Mouse (Mus musculus) limb, embryonic 12.5 days (tissue): ENCODE data around the gene Safb. TPM values are rescaled to one million over a fixed set of nuclear protein-coding genes. Genes with fewer than 3 reads are reported as not detected.

Experiments
- ATAC-seq: fragments of 200-750 bp; cut with Nextera tagmentation; 2 replicates; pipeline ENCODE4 v1.8.0; 2017; ENCODE audit warnings: low read depth, moderate TSS enrichment; ENCODE audit not compliant: insufficient number of reproducible peaks, insufficient read depth, low FRiP score, low TSS enrichment
- H3K27ac ChIP-seq: fragments of 300-500 bp; sonication (generic); 2 replicates; pipeline ENCODE4 v1.5.1; 2016; ENCODE audit warnings: mild to moderate bottlenecking, moderate library complexity
- H3K27me3 ChIP-seq: fragments of 300-500 bp; sonication (generic); 2 replicates; pipeline ENCODE4 v1.6.1; 2016; ENCODE audit warnings: mild to moderate bottlenecking, moderate library complexity
- H3K36me3 ChIP-seq: fragments of 300-500 bp; sonication (generic); 2 replicates; pipeline ENCODE4 v1.6.1; 2016; ENCODE audit warnings: mild to moderate bottlenecking, moderate library complexity
- H3K4me1 ChIP-seq: fragments of 300-500 bp; sonication (generic); replicated peaks from 2 replicates; pipeline ENCODE4 v1.6.1; 2016
- H3K4me2 ChIP-seq: fragments of 300-500 bp; sonication (generic); 2 replicates; pipeline ENCODE4 v1.6.1; 2016; ENCODE audit warnings: mild to moderate bottlenecking, moderate library complexity
- H3K4me3 ChIP-seq: fragments of 300-500 bp; sonication (generic); replicated peaks from 2 replicates; pipeline ENCODE4 v1.5.1; 2016; ENCODE audit warnings: mild to moderate bottlenecking
- H3K9ac ChIP-seq: fragments of 300-500 bp; sonication (generic); replicated peaks from 2 replicates; pipeline ENCODE4 v1.6.1; 2016; ENCODE audit warnings: mild to moderate bottlenecking, moderate library complexity
- H3K9me3 ChIP-seq: fragments of 300-500 bp; sonication (generic); 2 replicates; pipeline ENCODE4 v1.6.1; 2016; ENCODE audit warnings: mild to moderate bottlenecking, moderate library complexity
- WGBS: fragments of 180-500 bp; shearing (Covaris S2); methylation state at CpG from one replicate; pipeline ENCODE4 v1.1.7; 2016; 5-methylcytosine and 5-hydroxymethylcytosine counted together
- polyA plus RNA-seq: library from polyadenylated mRNA; unstranded; fragments of >200 nt; fragmentation: Nextera tagmentation; extraction: Ambion mirVana; gene quantifications from 2 replicates; pipeline ENCODE4 v1.2.1, GENCODE M21; 2016

The Safb gene
- polyA plus RNA-seq, 1 experiment from 2014 or later, result 151 TPM

DNA sequence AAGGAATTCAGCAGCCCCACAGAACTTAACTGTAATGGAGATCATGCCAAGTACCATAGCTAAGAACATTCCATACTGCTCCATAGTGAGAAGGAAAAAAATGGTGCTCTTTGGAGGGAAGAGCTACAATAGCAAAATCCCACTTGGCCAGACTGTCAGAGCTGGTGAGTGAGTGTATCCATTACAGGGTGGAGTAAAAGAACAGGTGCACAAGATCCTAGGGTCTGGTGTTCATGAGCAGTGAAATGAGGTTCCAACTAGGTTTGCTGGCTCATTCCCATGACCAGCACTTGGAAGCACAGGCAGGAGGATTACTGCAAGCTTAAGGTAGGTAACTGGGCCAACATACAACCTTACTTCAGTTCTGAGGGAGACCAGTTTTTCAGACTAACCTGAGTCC is 7.9 kb downstream of the Safb start:
- no peak for ATAC-seq
- H3K36me3 ChIP-seq, result peaks cover 100% of the 10 kb centered on the region
- H3K4me3 ChIP-seq, result no peak overlapping the region
- peaks cover 7% of the 10 kb centered on the region; the same call in 1 of the 2 replicates for H3K4me1 ChIP-seq
- H3K27ac ChIP-seq, result no peak overlapping the region
- no peak overlapping the region for H3K9ac ChIP-seq
- no peaks in the 10 kb centered on the region for H3K27me3 ChIP-seq
- H3K9me3 ChIP-seq, result no peaks in the 10 kb centered on the region
- no peak overlapping the region for H3K4me2 ChIP-seq

DNA sequence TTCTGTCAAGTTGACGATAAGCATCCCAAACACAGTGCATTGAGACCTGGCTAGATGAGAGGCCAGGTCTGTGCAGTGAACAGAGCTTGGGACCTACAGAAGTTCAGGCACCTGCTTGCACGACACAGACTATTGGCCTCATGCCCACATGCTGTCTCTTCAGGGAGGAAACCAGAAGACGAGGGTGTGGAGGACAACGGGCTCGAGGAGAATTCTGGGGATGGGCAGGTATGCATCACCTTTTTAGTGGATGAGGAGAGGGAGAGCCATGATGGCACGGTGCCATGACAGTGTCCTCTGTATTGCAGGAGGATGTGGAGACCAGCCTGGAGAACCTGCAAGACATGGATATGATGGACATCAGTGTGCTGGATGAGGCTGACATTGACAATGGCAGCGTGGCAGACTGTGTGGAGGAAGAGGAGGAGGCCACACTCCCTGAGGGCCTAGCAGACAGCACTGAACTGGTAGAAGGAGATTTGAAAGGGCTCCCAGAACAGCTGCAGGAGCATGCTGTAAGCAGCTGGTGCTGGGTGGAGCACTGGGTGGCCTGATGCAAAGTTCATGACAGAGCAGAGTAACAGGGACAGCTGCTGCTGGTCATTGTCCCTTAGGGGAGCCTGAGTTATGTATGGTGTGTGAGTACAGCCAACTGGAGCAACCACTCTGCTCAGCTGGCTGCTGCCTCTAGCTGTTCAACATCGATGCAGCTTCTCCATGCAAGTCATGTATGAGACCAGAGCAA is 9.1 kb downstream of the Safb start:
- Histone ChIP-seq H3K27ac (0 out of 2 replicates have a peak overlapping the region, but pooled peaks have one; percentile 4), H3K4me2 (no peak overlapping the region), H3K27me3 (no peaks in the 10 kb centered on the region), H3K9ac (no peak overlapping the region), H3K36me3 (peaks cover 96% of the 10 kb centered on the region), H3K9me3 (no peaks in the 10 kb centered on the region), H3K4me1 (no peaks in the 10 kb centered on the region), H3K4me3 (no peak overlapping the region)
- WGBS, result 90% methylated on average over 8 of the region's 8 CpGs
- ATAC-seq, result peak; percentile 12; the same call in 1 of the 2 replicates

DNA sequence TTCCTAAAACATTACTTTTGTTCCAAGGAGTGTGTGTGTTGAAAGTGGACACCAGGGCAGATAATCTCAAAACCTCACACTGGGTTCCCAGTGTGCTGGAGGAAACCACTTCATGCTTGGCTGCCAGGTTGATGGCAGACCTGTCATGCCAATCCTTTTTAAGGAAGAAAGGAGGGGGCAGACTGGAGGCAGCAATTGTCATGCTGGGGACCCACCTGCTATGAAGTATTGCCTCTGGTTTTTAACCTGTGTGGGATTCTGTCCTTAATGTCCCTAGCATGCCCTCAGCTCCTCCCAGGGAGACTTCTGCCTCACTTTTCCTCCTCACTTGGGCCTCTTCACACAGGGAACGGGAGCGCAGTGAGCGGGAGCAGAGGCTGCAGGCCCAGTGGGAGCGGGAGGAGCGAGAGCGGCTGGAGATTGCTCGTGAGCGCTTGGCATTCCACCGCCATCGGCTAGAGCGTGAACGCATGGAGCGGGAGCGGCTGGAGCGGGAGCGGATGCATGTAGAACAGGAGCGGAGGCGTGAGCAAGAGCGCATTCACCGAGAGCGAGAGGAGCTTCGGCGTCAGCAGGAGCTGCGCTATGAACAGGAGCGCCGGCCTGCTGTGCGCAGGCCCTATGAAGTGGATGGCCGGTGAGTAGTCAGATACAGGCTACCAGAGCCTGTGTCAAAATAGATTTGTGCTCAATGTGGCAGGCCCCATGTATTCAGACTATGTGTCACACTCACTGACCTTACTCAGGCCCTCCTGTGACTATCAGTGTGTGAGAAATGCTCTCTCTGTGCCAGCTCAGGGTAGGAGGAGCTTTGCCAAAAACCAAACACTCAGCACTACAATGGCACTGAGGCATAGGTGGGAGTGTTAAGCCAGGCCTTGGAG is 18.8 kb downstream of the Safb start:
- no peak for ATAC-seq
- Histone ChIP-seq H3K4me2 (no peak overlapping the region), H3K27ac (no peak overlapping the region), H3K9me3 (no peaks in the 10 kb centered on the region), H3K4me1 (peaks cover 8% of the 10 kb centered on the region), H3K4me3 (no peak overlapping the region), H3K27me3 (no peaks in the 10 kb centered on the region), H3K36me3 (peaks cover 88% of the 10 kb centered on the region), H3K9ac (no peak overlapping the region)
- WGBS, result 96% methylated on average over 28 of the region's 28 CpGs

DNA sequence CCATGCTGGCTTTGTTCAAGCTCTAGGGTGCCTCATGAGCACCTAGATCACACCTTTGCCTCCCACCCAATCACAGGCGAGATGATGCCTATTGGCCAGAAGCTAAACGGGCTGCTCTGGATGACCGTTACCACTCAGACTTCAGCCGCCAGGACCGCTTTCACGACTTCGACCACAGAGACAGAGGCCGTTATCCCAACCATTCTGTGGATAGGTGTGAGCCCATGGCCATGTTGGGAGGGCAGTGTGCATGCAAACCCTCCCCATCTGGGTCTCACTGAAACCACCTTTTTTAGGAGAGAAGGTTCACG is 19.4 kb downstream of the Safb start:
- Histone ChIP-seq H3K4me2 (no peak overlapping the region), H3K4me3 (no peak overlapping the region), H3K27ac (no peak overlapping the region), H3K27me3 (no peaks in the 10 kb centered on the region), H3K36me3 (peaks cover 88% of the 10 kb centered on the region), H3K4me1 (peaks cover 14% of the 10 kb centered on the region), H3K9me3 (no peaks in the 10 kb centered on the region), H3K9ac (no peak overlapping the region)
- WGBS, result 84% methylated on average over 9 of the region's 9 CpGs
- ATAC-seq, result no peak

- H3K27me3 ChIP-seq, result no peaks in the 10 kb centered on the region
- H3K9ac ChIP-seq, result no peak overlapping the region
- ATAC-seq, result no peak
- peaks cover 85% of the 10 kb centered on the region for H3K36me3 ChIP-seq
- no peak overlapping the region for H3K4me3 ChIP-seq
- H3K9me3 ChIP-seq, result no peaks in the 10 kb centered on the region
- 91% methylated on average over 3 of the region's 3 CpGs for WGBS
- H3K4me2 ChIP-seq, result no peak overlapping the region
- H3K27ac ChIP-seq, result no peak overlapping the region
- peaks cover 16% of the 10 kb centered on the region for H3K4me1 ChIP-seq
Observed at GRCm38 (mm10) chr17:56604422-56604821, 19.8 kb downstream of the Safb start.

DNA sequence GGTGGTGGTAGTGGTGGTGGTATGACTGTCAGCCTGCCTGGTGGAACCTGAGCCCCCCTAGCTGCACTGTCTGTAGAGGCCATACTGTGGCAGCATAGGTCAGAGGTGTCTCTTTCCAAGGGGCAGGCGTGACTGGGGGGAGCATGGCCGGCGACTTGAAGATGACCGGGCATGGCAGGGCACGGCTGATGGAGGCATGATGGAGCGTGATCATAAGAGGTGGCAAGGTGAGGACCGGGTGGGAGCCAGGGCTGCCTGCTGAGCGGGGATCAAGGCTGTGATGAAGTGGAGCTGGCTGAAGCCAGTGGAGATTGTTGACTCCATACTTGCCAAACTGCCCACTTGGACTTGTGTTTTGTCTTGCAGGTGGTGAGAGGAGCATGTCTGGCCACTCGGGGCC is 20.8 kb downstream of the Safb start:
- H3K36me3 ChIP-seq, result peaks cover 75% of the 10 kb centered on the region
- ATAC-seq, result no peak
- WGBS, result 90% methylated on average over 9 of the region's 9 CpGs

DNA sequence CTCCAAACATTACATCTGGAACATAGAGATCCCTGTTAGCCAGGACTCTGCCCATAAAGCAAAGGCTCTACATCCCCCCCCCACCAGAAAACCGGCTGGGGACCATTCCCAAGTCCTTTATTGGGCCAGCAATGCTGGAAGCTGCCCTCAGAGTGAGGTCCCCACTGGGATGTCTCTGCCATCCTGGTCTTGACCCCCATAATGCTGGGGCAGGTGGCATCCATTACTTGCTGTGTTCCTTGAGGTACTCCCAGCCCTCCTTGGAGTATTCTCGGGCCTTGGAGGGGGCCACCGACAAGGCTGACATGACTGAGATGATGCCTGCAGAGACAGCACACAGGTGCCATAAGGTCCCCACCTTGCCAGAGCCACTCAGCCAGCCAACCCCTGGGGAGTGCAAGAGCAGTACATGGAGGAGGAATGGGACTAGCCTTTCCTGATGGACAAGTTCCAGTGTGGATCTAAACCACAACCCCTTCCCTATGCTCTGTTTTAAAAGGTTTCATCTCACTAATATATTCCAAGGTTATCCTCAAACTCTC is 23.0 kb downstream of the Safb start:
- no peaks in the 10 kb centered on the region for H3K27me3 ChIP-seq
- peaks cover 28% of the 10 kb centered on the region for H3K4me1 ChIP-seq
- no peak for ATAC-seq
- H3K4me2 ChIP-seq, result no peak overlapping the region
- no peak overlapping the region for H3K27ac ChIP-seq
- no peak overlapping the region for H3K4me3 ChIP-seq
- H3K9me3 ChIP-seq, result no peaks in the 10 kb centered on the region
- peaks cover 53% of the 10 kb centered on the region for H3K36me3 ChIP-seq
- 59% methylated on average over 3 of the region's 3 CpGs for WGBS
- H3K9ac ChIP-seq, result no peak overlapping the region

More for the DNA sequence above, 20.8 kb downstream of the Safb start:
- Histone ChIP-seq H3K27ac (no peak overlapping the region), H3K4me2 (no peak overlapping the region), H3K4me3 (no peak overlapping the region), H3K27me3 (no peaks in the 10 kb centered on the region), H3K4me1 (peaks cover 21% of the 10 kb centered on the region), H3K9me3 (no peaks in the 10 kb centered on the region), H3K9ac (no peak overlapping the region)

DNA sequence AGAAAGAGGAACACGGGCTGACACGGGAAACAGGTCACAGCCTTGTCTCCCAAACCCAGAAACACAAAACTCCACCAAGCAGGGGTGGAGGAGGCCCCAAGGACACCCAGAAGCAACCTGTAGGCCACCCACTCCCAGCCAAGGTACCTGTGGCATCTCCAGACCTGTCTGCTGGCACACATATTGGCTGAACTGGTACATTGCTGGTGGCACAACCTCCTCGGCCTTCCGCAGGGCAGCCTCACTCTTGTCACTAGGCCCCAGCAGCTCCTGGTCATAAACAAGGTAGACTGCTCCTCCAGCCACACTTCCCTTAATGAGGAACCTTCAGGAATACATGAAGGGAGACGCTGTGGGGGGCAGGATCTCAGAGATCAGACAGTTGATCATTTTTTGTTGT is 24.1 kb downstream of the Safb start:
- Histone ChIP-seq H3K9ac (peak overlapping the region; percentile 81), H3K9me3 (no peaks in the 10 kb centered on the region), H3K4me1 (peaks cover 28% of the 10 kb centered on the region), H3K27me3 (no peaks in the 10 kb centered on the region), H3K36me3 (peaks cover 42% of the 10 kb centered on the region), H3K4me3 (peak overlapping the region; percentile 67), H3K27ac (no peak overlapping the region), H3K4me2 (peak overlapping the region; percentile 82)
- WGBS, result 53% methylated on average over 5 of the region's 5 CpGs
- ATAC-seq, result no peak

DNA sequence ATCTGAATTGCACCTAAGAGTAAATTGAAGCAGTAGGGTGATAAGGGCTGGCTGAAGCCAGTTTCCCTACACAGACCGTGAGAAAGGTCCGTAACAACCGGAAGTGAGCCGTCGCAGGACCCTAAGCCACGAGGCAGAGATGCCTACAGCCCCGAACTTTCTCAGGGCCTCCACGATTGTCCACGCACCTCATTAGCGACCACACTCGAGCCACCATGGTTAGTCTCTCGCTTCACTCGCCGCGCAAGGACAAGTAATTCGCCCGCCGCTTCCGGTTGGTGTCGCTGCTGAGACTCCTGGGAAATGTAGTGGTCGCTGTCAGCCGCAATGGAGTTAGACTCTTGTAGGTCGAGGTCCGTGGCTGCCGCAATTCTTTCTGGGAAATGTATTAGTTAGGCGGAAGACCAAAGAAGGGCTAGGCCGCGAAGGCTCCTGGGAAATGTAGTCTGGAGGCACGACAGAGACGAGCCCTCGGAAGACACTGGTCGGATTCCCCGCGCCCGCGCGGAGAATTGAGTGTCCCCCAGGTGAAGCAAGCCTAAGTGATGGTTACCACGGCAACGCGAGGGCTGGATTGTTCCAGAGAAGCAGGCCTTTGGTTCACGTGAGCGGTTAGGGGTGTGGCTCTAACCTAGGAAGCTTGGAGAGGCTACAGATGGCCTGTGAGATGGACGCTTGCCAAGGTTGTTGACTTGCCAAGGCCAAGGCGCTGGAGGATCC is 25.0 kb downstream of the Safb start, which contains the start of gene 2410015M20Rik:
TSS of gene 2410015M20Rik (minus strand) at position 320 of the 720 bp plus-strand sequence.
- Histone ChIP-seq H3K36me3 (peaks cover 39% of the 10 kb centered on the region), H3K4me1 (peaks cover 34% of the 10 kb centered on the region), H3K27ac (peak within 1 kb of the TSS; percentile 77), H3K4me2 (peak within 1 kb of the TSS; percentile 82), H3K9me3 (no peaks in the 10 kb centered on the region), H3K9ac (peak within 1 kb of the TSS; percentile 81), H3K27me3 (no peaks in the 10 kb centered on the region), H3K4me3 (peak within 1 kb of the TSS; percentile 67)
- ATAC-seq, result peak; percentile 81
- under 1% methylated on average over 44 of the region's 44 CpGs for WGBS

- Histone ChIP-seq H3K9me3 (no peaks in the 10 kb centered on the region), H3K36me3 (peaks cover 39% of the 10 kb centered on the region), H3K4me2 (no peak overlapping the region), H3K27me3 (no peaks in the 10 kb centered on the region), H3K4me1 (peaks cover 42% of the 10 kb centered on the region), H3K27ac (no peak overlapping the region), H3K9ac (no peak overlapping the region), H3K4me3 (no peak overlapping the region)
- no peak for ATAC-seq
- WGBS, result 67% methylated on average over 2 of the region's 2 CpGs
Observed at GRCm38 (mm10) chr17:56611323-56611722, 26.7 kb downstream of the Safb start.
